Mouse (Mus musculus): ENCODE measurements at regions not wholly inside any gene's neighbourhood (a gene's known extent, or its start where the extent isn't known, plus 50 kb on each side); places are given as distances from the start of the nearest gene placed in this dataset.
"Not testable (repeated sequence)": the region's sequence is repeated elsewhere in the genome, so short reads cannot be mapped to it uniquely, and the experiment has no call there.

DNA sequence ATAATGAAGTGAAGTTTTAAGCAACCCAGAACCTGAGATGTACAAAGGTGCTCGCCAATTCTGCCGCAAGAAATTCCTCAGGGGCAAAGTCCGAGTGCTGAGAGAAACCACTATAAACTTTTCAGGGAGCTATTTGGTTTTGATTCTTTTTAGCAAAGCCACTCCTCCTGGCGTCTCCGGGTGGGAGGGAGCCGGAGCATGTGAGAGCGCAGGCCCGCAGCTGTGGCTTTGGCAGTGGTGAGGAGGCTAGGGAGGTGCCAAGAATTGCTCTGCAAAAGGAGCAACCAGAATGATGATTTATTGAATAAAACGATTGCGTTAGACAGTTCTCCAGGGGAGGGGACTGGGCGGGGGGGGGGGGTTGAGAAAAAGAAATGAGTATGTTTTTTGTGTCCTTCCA lies 490.9 kb upstream of the Gulo start:
- Histone ChIP-seq H3K4me3 (ENCODE audit: control insufficient read depth, insufficient read depth, low read length) (no peak overlapping the region), H3K27me3 (ENCODE audit: control insufficient read depth, insufficient read depth, low read length) (no peaks in the 10 kb centered on the region), H3K36me3 (ENCODE audit: control insufficient read depth, insufficient read depth, low read length) (no peaks in the 10 kb centered on the region), H3K4me1 (replicated peaks; ENCODE audit: control insufficient read depth, insufficient read depth, low read length) (no peaks in the 10 kb centered on the region), H3K27ac (ENCODE audit: control insufficient read depth, insufficient read depth, low read length) (no peak overlapping the region)
- DNase-seq, result peak; percentile 4
- 50% methylated on average over 11 of the region's 11 CpGs for WGBS
- TF ChIP-seq CTCF (IDR thresholded peaks at IDR 0.05; ENCODE audit: borderline replicate concordance, control insufficient read depth, extremely low read depth, insufficient read depth, low read length, poor library complexity) (no peak), POLR2A (IDR thresholded peaks at IDR 0.05; ENCODE audit: control insufficient read depth, extremely low read depth, insufficient read depth, low read length, poor library complexity) (no peak)

DNA sequence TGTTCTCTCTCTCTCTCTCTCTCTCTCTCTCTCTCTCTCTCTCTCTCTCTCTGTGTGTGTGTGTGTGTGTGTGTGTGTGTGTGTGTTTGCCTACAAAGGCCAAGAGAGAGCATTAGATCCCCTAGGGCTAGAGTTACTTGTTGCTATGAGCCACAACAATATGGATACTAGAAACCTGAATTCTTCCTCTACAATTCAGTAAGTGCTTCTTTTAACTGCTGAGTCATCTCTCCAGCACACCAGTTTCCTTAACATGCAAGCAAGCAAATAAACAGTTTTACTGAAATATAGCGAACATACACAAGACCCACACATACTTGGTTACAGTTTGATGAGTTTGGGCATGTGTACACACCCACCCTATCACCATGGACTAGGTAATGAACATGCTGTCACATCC lies 486.1 kb upstream of the Gulo start:
- Histone ChIP-seq H3K36me3 (ENCODE audit: control insufficient read depth, insufficient read depth, low read length) (no peaks in the 10 kb centered on the region), H3K4me3 (ENCODE audit: control insufficient read depth, insufficient read depth, low read length) (no peak overlapping the region), H3K4me1 (replicated peaks; ENCODE audit: control insufficient read depth, insufficient read depth, low read length) (no peaks in the 10 kb centered on the region), H3K27ac (ENCODE audit: control insufficient read depth, insufficient read depth, low read length) (no peak overlapping the region), H3K27me3 (ENCODE audit: control insufficient read depth, insufficient read depth, low read length) (no peaks in the 10 kb centered on the region)
- DNase-seq, result no peak
- WGBS, result 51% methylated on average over 1 of the region's 1 CpGs
- TF ChIP-seq POLR2A (IDR thresholded peaks at IDR 0.05; ENCODE audit: control insufficient read depth, extremely low read depth, insufficient read depth, low read length, poor library complexity), result no peak
- TF ChIP-seq CTCF (IDR thresholded peaks at IDR 0.05; ENCODE audit: borderline replicate concordance, control insufficient read depth, extremely low read depth, insufficient read depth, low read length, poor library complexity), result no peak

DNA sequence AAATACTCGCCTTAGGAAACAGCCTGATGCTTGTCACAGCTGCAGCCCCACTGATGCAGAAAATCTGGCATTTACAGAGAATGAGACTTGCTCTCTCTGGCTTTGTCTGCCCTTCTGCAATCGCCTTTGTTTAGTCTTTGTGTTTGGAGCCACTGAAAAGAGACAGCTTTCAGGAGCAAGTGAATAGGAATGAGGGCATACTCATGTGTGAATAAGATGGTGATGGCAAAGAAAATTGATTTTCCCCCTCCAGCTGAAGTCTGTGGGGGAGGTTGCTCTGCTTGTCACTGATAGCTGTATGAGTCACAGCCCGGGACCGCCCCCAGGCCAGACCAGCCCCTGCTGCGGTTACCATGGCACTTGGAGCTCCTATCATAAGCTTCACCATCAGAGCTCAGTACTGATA lies 485.5 kb upstream of the Gulo start:
- WGBS, result 66% methylated on average over 5 of the region's 5 CpGs
- no peak overlapping the region for H3K4me3 ChIP-seq (ENCODE audit: control insufficient read depth, insufficient read depth, low read length)
- H3K36me3 ChIP-seq (ENCODE audit: control insufficient read depth, insufficient read depth, low read length), result no peaks in the 10 kb centered on the region
- H3K27me3 ChIP-seq (ENCODE audit: control insufficient read depth, insufficient read depth, low read length), result no peaks in the 10 kb centered on the region
- no peak for TF ChIP-seq CTCF (IDR thresholded peaks at IDR 0.05; ENCODE audit: borderline replicate concordance, control insufficient read depth, extremely low read depth, insufficient read depth, low read length, poor library complexity)
- no peak for TF ChIP-seq POLR2A (IDR thresholded peaks at IDR 0.05; ENCODE audit: control insufficient read depth, extremely low read depth, insufficient read depth, low read length, poor library complexity)
- no peak overlapping the region for H3K27ac ChIP-seq (ENCODE audit: control insufficient read depth, insufficient read depth, low read length)
- H3K4me1 ChIP-seq (replicated peaks; ENCODE audit: control insufficient read depth, insufficient read depth, low read length), result no peaks in the 10 kb centered on the region
- no peak for DNase-seq

DNA sequence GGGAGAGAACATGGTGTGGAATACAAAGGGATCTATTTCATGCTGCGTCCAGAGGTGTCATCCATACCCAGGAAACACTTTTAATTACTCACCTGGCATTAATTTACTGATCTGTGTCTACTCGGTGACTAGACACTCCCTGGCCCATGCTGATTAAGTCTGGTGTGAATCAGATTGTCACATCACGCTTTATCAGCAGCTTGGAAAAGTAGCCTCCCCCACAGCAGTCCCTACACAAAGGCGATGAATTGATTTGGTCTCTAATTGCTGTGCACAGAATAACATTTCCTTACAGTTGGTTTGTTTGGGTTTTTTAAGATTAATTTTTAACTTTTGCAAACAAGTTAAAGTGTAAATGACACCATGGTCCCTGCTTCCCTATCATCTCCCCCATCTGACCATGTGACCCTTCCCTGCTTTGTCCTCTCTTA lies 484.7 kb upstream of the Gulo start:
- Histone ChIP-seq H3K36me3 (ENCODE audit: control insufficient read depth, insufficient read depth, low read length) (no peaks in the 10 kb centered on the region), H3K4me3 (ENCODE audit: control insufficient read depth, insufficient read depth, low read length) (no peak overlapping the region), H3K4me1 (replicated peaks; ENCODE audit: control insufficient read depth, insufficient read depth, low read length) (no peaks in the 10 kb centered on the region), H3K27me3 (ENCODE audit: control insufficient read depth, insufficient read depth, low read length) (no peaks in the 10 kb centered on the region), H3K27ac (ENCODE audit: control insufficient read depth, insufficient read depth, low read length) (no peak overlapping the region)
- no peak for DNase-seq
- TF ChIP-seq CTCF (IDR thresholded peaks at IDR 0.05; ENCODE audit: borderline replicate concordance, control insufficient read depth, extremely low read depth, insufficient read depth, low read length, poor library complexity) (no peak), POLR2A (IDR thresholded peaks at IDR 0.05; ENCODE audit: control insufficient read depth, extremely low read depth, insufficient read depth, low read length, poor library complexity) (no peak)
- 82% methylated on average over 4 of the region's 4 CpGs for WGBS

DNA sequence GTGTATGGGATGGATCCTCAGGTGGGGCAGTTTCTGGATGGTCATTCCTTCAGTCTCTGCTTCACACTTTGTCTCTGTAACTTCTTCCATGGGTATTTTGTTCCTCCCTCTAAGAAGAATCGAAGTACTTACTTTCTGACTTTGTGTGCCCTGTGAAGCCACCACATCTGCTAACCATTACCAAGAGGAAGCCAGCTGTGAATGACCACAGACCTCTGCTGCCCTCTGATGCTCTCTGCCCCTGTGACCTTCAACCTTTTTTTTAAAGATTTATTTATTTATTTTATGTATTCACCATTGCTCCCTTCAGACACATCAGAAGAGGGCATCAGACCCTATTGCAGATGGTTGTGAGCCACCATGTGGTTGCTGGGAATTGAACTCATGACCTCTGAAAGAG lies 475.7 kb upstream of the Gulo start:
- H3K4me3 ChIP-seq (ENCODE audit: control insufficient read depth, insufficient read depth, low read length); H3K27ac ChIP-seq (ENCODE audit: control insufficient read depth, insufficient read depth, low read length); H3K36me3 ChIP-seq (ENCODE audit: control insufficient read depth, insufficient read depth, low read length); H3K4me1 ChIP-seq (replicated peaks; ENCODE audit: control insufficient read depth, insufficient read depth, low read length); DNase-seq; H3K27me3 ChIP-seq (ENCODE audit: control insufficient read depth, insufficient read depth, low read length): not testable (repeated sequence)
- 86% methylated on average over 1 of the region's 1 CpGs for WGBS

DNA sequence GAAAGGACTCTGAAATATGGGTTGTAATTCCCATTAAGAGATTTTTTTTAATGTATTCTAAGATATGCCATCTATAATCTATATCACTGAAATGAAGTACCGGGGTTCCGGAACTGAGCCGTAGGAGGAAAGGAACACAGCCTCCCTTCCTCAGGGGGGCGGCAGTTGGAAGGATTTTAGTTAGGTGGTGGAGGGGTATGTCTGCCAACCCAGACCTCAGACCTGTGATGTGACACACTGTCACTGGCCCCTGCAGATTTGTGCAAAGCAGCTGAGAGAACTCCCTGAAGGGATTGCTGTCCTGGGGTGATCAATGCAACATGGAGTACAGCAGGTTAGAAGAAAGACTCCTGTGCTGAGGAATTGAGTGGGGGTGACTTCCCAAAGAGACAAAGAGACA lies 470.2 kb upstream of the Gulo start:
- H3K4me3 ChIP-seq (ENCODE audit: control insufficient read depth, insufficient read depth, low read length), result no peak overlapping the region
- WGBS, result 92% methylated on average over 4 of the region's 4 CpGs
- no peaks in the 10 kb centered on the region for H3K27me3 ChIP-seq (ENCODE audit: control insufficient read depth, insufficient read depth, low read length)
- H3K4me1 ChIP-seq (replicated peaks; ENCODE audit: control insufficient read depth, insufficient read depth, low read length), result no peaks in the 10 kb centered on the region
- no peak for DNase-seq
- no peak for TF ChIP-seq POLR2A (IDR thresholded peaks at IDR 0.05; ENCODE audit: control insufficient read depth, extremely low read depth, insufficient read depth, low read length, poor library complexity)
- no peak for TF ChIP-seq CTCF (IDR thresholded peaks at IDR 0.05; ENCODE audit: borderline replicate concordance, control insufficient read depth, extremely low read depth, insufficient read depth, low read length, poor library complexity)
- no peak overlapping the region for H3K27ac ChIP-seq (ENCODE audit: control insufficient read depth, insufficient read depth, low read length)
- H3K36me3 ChIP-seq (ENCODE audit: control insufficient read depth, insufficient read depth, low read length), result no peaks in the 10 kb centered on the region

DNA sequence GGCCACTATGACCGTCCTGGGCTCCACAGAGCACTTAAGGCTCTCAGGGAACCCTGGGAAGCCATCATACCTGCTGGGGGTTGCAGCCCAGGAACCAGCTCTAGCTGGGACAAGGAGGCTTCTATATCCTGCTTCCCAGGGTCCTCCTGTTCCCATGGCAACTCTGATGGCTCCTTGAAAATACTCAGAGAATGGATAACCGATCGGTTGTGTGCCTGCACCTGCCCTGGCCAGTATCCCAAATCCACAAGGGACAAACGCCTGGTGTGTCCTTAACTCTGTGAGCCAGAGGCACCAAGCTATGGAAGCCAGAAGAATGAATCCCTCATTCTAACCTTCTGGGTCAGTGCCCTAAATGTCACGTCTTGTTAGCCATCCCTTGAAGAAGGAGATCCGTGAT lies 469.6 kb upstream of the Gulo start:
- no peak for TF ChIP-seq CTCF (IDR thresholded peaks at IDR 0.05; ENCODE audit: borderline replicate concordance, control insufficient read depth, extremely low read depth, insufficient read depth, low read length, poor library complexity)
- no peak for TF ChIP-seq POLR2A (IDR thresholded peaks at IDR 0.05; ENCODE audit: control insufficient read depth, extremely low read depth, insufficient read depth, low read length, poor library complexity)
- H3K4me1 ChIP-seq (replicated peaks; ENCODE audit: control insufficient read depth, insufficient read depth, low read length), result no peaks in the 10 kb centered on the region
- H3K36me3 ChIP-seq (ENCODE audit: control insufficient read depth, insufficient read depth, low read length), result no peaks in the 10 kb centered on the region
- no peak overlapping the region for H3K27ac ChIP-seq (ENCODE audit: control insufficient read depth, insufficient read depth, low read length)
- DNase-seq, result no peak
- 85% methylated on average over 6 of the region's 6 CpGs for WGBS
- no peak overlapping the region for H3K4me3 ChIP-seq (ENCODE audit: control insufficient read depth, insufficient read depth, low read length)
- no peaks in the 10 kb centered on the region for H3K27me3 ChIP-seq (ENCODE audit: control insufficient read depth, insufficient read depth, low read length)
